Mouse (Mus musculus) monocyte, adult 5-6 weeks (primary cell): Measurements from ENCODE around the gene Nceh1. TPM values are rescaled to one million over a fixed set of nuclear protein-coding genes. Genes with fewer than 3 reads are reported as not detected.

Experiments
- ATAC-seq: fragments of 153-309, 156-312 bp; replicated peaks from 2 replicates; pipeline ENCODE4 v1.8.0; 2017; ENCODE audit warnings: mild to moderate bottlenecking; ENCODE audit not compliant: low TSS enrichment, insufficient number of reproducible peaks, severe bottlenecking, poor library complexity, low FRiP score
- total RNA-seq: library from RNA; stranded (forward); fragments of 200-1000, 200-491, 200-594 nt; gene quantifications from 3 replicates; pipeline ENCODE4 v1.2.3, GENCODE M21; 2017

The Nceh1 gene
- total RNA-seq, 1 experiment from 2014 or later = 12.1 TPM

DNA sequence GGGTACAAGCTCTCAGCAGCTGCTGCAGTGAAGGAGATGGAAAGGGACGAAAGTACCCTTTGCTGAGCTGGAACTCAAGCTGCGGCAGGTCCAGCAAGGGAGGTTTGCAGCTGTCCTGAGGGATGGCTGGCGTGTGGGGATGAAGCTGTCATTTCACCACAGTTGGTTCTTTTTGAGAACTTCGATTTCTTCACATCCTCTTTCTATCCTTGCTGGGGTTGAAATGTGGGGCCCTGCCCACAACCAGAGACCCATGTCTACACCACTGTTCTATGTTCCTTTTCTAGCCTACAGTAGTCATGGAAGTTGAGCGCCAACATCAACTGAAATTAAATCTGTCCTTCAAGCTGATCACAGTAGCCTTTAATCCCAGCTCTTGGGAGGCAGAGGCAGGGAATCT is 35.8 kb downstream of the Nceh1 start:
- peak; percentile 86 for ATAC-seq

- ATAC-seq = no peak
These were observed 39.3 kb downstream of the Nceh1 start for GRCm38 (mm10) chr3:27222052-27222451.

DNA sequence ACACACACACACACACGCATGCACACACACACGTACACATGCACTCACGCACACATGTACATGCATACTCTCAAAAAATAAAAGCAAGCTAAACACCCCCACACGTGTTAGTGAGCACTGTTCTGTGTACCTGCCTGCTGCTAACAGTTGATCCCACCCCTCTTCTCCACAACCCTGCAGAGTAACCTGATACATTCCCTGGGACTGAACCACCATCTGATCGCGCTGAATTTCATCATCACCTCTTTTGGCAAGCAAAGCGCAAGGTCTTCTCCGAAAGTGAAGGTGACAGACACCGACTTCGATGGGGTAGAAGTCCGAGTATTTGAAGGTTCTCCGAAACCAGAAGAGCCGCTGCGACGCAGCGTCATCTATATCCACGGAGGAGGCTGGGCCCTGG is 39.7 kb downstream of the Nceh1 start:
- ATAC-seq = no peak

DNA sequence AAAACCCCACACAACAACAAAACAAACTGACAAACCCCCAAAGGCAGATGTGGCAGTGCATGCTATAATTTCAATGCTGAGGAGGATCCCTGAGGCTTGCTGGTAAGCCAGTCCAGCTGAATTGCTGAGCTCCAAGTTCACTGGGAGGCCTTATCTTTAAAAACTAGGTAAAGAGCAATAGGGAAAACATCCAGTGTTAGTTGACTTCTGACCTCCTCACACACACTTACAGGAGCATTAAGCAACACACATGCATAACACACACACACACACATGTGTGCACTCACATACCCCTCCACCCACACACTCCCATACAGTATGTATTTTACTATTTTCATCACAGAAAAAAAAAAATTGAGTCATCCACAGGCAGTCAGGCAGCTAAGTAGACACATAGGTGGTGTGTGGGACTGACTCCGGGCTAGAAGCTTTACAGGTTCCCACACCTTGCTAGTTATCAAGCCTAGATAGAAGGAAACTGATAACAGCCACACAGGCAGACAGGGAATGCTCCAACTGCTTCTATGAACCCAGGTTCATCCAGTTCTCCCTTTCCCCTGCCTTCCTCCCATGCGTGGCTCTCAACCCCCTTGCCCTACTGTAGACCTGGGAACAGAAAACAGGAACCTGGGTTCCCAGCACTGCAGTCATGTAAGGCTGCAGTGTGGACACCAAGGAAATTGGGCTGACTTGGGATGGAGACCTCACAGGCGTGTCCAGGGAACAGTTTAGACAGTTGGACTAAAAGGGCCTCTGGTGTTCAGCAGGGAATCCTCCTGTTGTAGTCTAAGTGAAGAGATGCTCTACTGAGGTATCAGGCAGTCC is 45.1 kb downstream of the Nceh1 start:
- no peak for ATAC-seq

- no peak for ATAC-seq
These were observed 46.0 kb downstream of the Nceh1 start for GRCm38 (mm10) chr3:27228530-27229309.

DNA sequence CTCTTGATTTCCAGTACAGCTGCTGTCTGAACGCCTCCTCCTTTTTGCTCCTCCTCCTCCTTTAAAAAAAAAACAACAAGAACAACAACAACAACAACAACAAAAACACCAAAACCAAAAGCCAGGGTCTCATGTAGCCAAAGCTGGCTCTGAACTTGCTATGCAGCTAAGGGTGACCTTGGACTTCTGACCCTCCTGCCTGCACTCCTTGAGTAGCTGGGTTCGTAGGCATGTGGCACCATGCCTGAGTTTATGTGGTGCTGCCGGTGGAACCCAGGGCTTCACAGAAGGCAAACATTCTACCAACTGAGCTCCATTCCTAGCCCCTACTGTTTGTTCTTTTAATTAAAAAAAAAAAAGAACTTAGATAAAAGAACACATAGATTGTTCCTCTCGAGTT is 50.6 kb downstream of the Nceh1 start:
- no peak for ATAC-seq

GRCm38 (mm10) chr3:27233841-27234240 is 51.1 kb downstream of the Nceh1 start:
- ATAC-seq = no peak

- ATAC-seq = no peak
These were observed 52.2 kb downstream of the Nceh1 start for GRCm38 (mm10) chr3:27234976-27235375.

- peak; percentile 53; the same call in 1 of the 2 replicates for ATAC-seq
These were observed 54.5 kb downstream of the Nceh1 start for GRCm38 (mm10) chr3:27237226-27237625.

DNA sequence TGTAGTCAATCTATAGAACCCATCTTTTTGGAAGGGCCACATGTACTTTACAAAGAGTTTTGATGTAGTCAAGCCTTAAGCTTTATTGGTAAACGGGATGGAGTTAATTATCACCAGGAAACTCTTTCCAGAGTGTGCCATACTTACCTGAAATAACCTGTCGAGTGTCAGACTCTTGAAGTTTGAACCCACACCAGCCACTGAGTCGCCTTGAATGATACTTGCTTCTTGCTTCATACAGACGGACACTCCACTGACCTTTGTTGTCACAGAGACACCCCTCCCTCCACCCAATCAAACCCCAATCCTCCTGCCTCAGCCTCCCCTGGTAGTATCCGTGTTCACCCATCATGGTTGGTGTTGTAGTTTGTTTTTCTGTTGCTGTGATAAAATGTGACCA is 55.8 kb downstream of the Nceh1 start:
- ATAC-seq = no peak

GRCm38 (mm10) chr3:27239568-27239967 is 56.8 kb downstream of the Nceh1 start:
- ATAC-seq = no peak

- ATAC-seq = no peak
These were observed 59.1 kb downstream of the Nceh1 start for GRCm38 (mm10) chr3:27241864-27242263.

- no peak for ATAC-seq
These were observed 63.4 kb downstream of the Nceh1 start for GRCm38 (mm10) chr3:27246166-27246565.

GRCm38 (mm10) chr3:27247785-27248184 is 65.0 kb downstream of the Nceh1 start:
- ATAC-seq = no peak

- no peak for ATAC-seq
These were observed 66.3 kb downstream of the Nceh1 start for GRCm38 (mm10) chr3:27249030-27249429.

GRCm38 (mm10) chr3:27250936-27251335 is 68.2 kb downstream of the Nceh1 start:
- ATAC-seq = no peak

GRCm38 (mm10) chr3:27258461-27258860 is 75.7 kb downstream of the Nceh1 start:
- ATAC-seq = peak; percentile 78

DNA sequence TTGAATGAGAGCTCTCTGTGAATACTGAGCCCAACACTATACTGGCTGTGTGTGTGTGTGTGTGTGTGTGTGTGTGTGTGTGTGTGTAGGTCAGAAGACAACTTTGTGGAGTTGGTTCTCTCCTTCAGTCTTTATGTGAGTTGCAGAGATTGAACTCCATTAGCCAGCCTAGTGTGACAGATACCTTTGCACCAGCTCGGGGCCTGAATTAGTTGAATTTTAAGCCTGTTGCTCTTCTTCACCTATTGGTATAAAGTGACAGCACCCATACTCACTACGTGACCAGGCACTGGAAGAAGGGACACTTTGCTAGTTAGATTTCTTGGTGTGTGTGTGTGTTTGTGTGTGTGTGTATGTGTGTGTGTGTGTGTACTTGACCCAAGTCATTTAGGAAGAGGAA is 77.6 kb downstream of the Nceh1 start:
- no peak for ATAC-seq

DNA sequence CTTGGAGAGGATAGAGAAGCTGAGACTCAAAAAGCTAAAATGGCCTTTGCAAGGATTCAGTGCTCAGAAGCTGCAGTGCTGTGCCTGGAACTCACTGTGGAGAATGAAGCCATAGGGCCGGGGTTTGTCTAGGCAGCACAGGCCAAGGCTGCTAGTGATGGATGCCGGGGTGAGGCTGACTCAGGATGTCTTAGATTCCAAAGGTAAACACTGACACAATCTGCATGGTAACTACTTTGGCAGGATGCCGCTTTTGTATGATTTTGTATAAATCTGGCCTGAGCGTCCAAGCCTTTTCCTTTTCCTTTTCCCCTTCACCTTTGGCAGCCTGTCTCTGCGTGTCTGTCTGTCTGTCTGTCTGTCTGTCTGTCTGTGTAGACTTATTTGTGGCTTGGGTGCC is 84.6 kb downstream of the Nceh1 start:
- ATAC-seq = no peak

- no peak for ATAC-seq
These were observed 85.1 kb downstream of the Nceh1 start for GRCm38 (mm10) chr3:27267887-27268286.
